Mouse (Mus musculus): ENCODE measurements around the gene Slc12a9. TPM values are rescaled to one million over a fixed set of nuclear protein-coding genes. Genes with fewer than 3 reads are reported as not detected.
A peak's percentile ranks its signal among the peaks of the same experiment; 100 is the strongest.

Gene Slc12a9
- polyA plus RNA-seq, 1 experiment from 2014 or later = 6.2 TPM

DNA sequence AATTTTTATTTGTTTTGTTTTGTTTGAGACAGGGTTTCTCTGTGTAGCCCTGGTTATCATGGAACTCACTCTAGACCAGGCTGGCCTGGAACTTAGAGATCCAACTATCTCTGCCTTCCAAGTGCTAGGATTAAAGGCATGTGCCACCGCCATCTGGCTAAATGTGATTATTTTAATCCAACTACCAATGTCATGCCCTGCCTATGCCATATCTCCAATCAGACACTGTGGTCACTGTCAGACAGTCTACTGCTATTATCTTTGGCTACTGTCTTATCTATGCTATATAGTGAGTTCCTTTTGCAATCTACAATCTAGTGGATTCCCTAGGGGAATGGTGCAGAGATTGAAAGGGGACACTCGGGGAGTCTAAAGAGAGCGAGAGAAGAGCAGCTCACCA lies 12.4 kb downstream of the Slc12a9 start:
- Histone ChIP-seq H3K9me3 (replicated peaks; ENCODE audit: control insufficient read depth, low read length) (no peaks in the 10 kb centered on the region), H3K9ac (ENCODE audit: low read length) (no peak overlapping the region), H3K27ac (ENCODE audit: low read depth, low read length) (no peak overlapping the region), H3K4me2 (ENCODE audit: low read length) (no peak overlapping the region), H3K4me3 (ENCODE audit: low read depth, low read length) (no peak overlapping the region), H3K4me1 (ENCODE audit: control insufficient read depth, insufficient read depth, low read length) (no peaks in the 10 kb centered on the region), H3K27me3 (replicated peaks; ENCODE audit: control insufficient read depth, insufficient read depth, low read length) (no peaks in the 10 kb centered on the region), H3K36me3 (ENCODE audit: control insufficient read depth, insufficient read depth, low read length) (peaks cover 37% of the 10 kb centered on the region)
- DNase-seq (ENCODE audit: low spot score) (no peak), ATAC-seq (no peak)
- 94% methylated on average over 3 of the region's 3 CpGs for WGBS

DNA sequence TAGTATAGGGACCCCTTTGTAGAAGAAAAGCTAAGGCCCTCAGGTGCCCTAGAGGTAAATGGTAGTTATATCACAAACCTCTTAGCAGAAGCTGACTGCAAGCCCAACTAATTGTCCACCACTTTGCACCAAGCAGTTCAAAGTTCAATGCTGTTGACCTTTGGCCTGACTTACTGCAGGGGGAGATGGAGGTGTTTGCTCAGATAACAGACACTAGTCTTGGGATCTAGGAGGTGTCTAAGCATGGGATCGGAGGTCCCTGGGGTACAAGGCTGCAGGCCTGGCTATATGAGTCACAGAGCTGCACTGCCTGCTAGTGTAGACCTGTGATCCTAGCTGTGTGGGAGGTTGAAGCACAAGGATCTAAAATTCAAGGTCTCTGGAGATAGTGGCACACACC lies 14.8 kb downstream of the Slc12a9 start:
- H3K9ac ChIP-seq (ENCODE audit: low read length) = no peak overlapping the region
- H3K27ac ChIP-seq (ENCODE audit: low read depth, low read length) = no peak overlapping the region
- WGBS = 97% methylated on average over 1 of the region's 1 CpGs
- no peaks in the 10 kb centered on the region for H3K9me3 ChIP-seq (replicated peaks; ENCODE audit: control insufficient read depth, low read length)
- no peak for ATAC-seq
- H3K27me3 ChIP-seq (replicated peaks; ENCODE audit: control insufficient read depth, insufficient read depth, low read length) = no peaks in the 10 kb centered on the region
- H3K36me3 ChIP-seq (ENCODE audit: control insufficient read depth, insufficient read depth, low read length) = peaks cover 27% of the 10 kb centered on the region
- H3K4me1 ChIP-seq (ENCODE audit: control insufficient read depth, insufficient read depth, low read length) = peaks cover 18% of the 10 kb centered on the region; the same call in 1 of the 2 replicates
- no peak overlapping the region for H3K4me2 ChIP-seq (ENCODE audit: low read length)
- DNase-seq (ENCODE audit: low spot score) = no peak
- H3K4me3 ChIP-seq (ENCODE audit: low read depth, low read length) = no peak overlapping the region

DNA sequence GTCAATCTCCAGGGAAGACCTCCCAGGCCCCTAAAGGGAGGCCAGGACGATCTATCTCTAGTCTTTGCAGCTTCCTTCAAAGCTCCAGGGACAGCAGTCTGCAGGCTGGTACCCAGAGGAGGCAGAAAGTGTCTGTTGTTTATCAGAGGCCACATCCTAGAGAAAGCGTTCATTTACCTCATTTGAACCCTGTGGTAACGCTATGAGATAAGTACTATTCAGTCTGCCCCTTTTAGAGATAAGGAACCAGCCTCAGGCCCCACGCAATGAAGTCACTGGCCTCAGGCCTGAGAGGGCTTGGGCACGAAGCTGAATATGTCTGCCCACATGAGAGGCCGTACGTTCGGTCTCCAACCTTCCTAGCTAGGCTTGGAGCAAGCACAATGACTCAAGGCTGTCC lies 16.0 kb downstream of the Slc12a9 start:
- 94% methylated on average over 8 of the region's 8 CpGs for WGBS
- Histone ChIP-seq H3K9ac (ENCODE audit: low read length) (no peak overlapping the region), H3K27me3 (replicated peaks; ENCODE audit: control insufficient read depth, insufficient read depth, low read length) (no peaks in the 10 kb centered on the region), H3K27ac (ENCODE audit: low read depth, low read length) (no peak overlapping the region), H3K4me2 (ENCODE audit: low read length) (no peak overlapping the region), H3K4me1 (ENCODE audit: control insufficient read depth, insufficient read depth, low read length) (peaks cover 20% of the 10 kb centered on the region; the same call in 1 of the 2 replicates), H3K4me3 (ENCODE audit: low read depth, low read length) (no peak overlapping the region), H3K36me3 (ENCODE audit: control insufficient read depth, insufficient read depth, low read length) (peaks cover 17% of the 10 kb centered on the region), H3K9me3 (replicated peaks; ENCODE audit: control insufficient read depth, low read length) (no peaks in the 10 kb centered on the region)
- DNase-seq (ENCODE audit: low spot score) (no peak), ATAC-seq (no peak)

DNA sequence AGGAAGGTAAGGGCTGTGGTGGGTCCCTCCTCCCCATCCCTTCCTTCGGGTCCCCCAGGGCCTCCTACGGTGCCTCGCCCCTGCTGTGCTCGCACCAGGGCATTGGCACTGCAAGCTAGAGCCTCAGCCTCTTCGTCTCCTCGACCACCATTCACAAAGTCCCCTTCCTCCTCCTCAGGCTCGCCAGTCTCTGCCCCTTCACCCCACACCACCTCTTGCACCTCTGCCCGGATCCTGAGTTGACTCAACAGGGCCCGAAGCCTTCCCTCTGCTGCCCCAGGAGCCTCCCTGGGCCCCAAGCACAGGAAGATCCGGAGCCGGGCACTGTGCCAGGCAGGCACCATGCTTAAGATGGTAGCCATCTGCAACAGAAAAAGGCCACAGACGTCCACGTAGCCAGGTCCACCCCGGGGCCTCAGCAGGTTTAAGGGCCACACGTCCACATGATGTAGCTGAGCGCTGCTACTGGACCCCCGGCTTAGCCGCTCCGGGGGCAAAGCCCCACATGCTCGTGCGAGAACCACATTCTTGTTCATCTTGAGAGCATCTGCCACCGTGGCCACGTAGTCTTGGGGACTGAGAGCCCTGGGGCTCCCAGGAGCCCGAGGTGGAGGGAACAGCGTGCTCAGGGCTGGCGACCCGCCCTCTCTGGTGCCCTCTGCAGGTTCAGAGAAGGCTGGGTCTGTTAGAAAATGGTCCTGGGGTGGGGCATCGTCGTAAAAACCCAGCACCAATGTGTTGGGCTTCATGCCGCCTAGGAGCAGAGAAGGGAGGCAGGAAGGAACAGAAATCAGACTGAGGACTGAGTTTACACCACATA lies 18.1 kb downstream of the Slc12a9 start:
- H3K4me1 ChIP-seq (ENCODE audit: control insufficient read depth, insufficient read depth, low read length) = peaks cover 20% of the 10 kb centered on the region; the same call in 1 of the 2 replicates
- DNase-seq (ENCODE audit: low spot score) = no peak
- 35% methylated on average over 28 of the region's 30 CpGs for WGBS
- peak overlapping the region; percentile 70; the same call in 1 of the 2 replicates for H3K27ac ChIP-seq (ENCODE audit: low read depth, low read length)
- H3K27me3 ChIP-seq (replicated peaks; ENCODE audit: control insufficient read depth, insufficient read depth, low read length) = no peaks in the 10 kb centered on the region
- H3K4me2 ChIP-seq (ENCODE audit: low read length) = peak overlapping the region; percentile 53; the same call in 1 of the 2 replicates
- H3K9ac ChIP-seq (ENCODE audit: low read length) = peak overlapping the region; percentile 61; the same call in 1 of the 2 replicates
- no peak for ATAC-seq
- H3K36me3 ChIP-seq (ENCODE audit: control insufficient read depth, insufficient read depth, low read length) = peaks cover 20% of the 10 kb centered on the region
- H3K4me3 ChIP-seq (ENCODE audit: low read depth, low read length) = no peak overlapping the region
- H3K9me3 ChIP-seq (replicated peaks; ENCODE audit: control insufficient read depth, low read length) = no peaks in the 10 kb centered on the region

DNA sequence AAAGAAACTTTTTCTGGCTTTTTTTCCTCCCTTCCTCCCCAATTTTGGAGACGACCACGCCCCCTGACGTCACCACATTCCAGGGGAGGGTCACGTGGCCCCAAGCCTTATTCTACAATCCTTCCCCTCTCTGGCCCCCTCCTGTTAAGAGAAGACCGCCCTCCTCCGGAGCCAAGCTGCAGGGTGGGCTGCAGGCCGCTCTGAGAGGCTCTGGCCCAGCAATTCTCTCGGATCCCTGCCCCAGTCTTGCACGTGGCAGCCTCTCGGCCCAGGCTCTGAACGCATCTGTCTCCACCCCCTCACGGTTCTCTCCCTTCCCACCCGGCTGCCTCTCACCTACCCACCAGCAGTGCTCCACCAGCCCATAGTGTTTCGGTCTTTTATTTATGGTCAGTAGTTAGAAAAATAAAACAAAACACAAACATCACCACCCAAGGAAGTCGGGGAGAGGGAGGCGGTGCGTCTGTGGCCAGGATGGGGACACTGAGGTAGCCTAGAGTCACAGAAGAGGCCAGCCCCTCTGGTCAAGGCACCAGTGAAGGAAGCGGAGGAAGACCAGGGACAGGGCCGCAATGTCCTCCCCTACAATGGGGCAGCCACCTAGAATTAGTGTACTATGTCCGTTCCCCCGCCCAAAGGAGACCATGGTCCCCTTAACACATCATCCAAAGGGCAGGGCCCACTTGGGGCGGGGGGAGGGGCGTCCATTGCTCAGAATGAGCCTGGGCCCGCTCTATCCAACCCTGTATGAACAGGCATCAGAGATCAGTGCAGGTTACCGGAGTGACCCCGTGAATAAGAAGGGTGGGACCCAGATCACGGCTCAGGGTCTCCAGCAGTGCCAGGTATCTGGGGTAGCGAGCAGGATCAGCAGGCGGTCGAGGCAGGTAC lies 19.0 kb downstream of the Slc12a9 start, which contains the start of gene Trip6:
Gene Trip6 (minus strand): TSS at position 212 of the 891 bp plus-strand sequence.
- 8% methylated on average over 30 of the region's 30 CpGs for WGBS
- Histone ChIP-seq H3K27me3 (replicated peaks; ENCODE audit: control insufficient read depth, insufficient read depth, low read length) (no peaks in the 10 kb centered on the region), H3K4me1 (ENCODE audit: control insufficient read depth, insufficient read depth, low read length) (peaks cover 20% of the 10 kb centered on the region; the same call in 1 of the 2 replicates), H3K36me3 (ENCODE audit: control insufficient read depth, insufficient read depth, low read length) (peaks cover 22% of the 10 kb centered on the region), H3K9me3 (replicated peaks; ENCODE audit: control insufficient read depth, low read length) (no peaks in the 10 kb centered on the region), H3K4me3 (ENCODE audit: low read depth, low read length) (peak within 1 kb of the TSS; percentile 36), H3K4me2 (ENCODE audit: low read length) (peak within 1 kb of the TSS; percentile 53), H3K9ac (ENCODE audit: low read length) (peak within 1 kb of the TSS; percentile 61), H3K27ac (ENCODE audit: low read depth, low read length) (peak within 1 kb of the TSS; percentile 70)
- ATAC-seq (peak; percentile 91), DNase-seq (ENCODE audit: low spot score) (peak; percentile 92)

DNA sequence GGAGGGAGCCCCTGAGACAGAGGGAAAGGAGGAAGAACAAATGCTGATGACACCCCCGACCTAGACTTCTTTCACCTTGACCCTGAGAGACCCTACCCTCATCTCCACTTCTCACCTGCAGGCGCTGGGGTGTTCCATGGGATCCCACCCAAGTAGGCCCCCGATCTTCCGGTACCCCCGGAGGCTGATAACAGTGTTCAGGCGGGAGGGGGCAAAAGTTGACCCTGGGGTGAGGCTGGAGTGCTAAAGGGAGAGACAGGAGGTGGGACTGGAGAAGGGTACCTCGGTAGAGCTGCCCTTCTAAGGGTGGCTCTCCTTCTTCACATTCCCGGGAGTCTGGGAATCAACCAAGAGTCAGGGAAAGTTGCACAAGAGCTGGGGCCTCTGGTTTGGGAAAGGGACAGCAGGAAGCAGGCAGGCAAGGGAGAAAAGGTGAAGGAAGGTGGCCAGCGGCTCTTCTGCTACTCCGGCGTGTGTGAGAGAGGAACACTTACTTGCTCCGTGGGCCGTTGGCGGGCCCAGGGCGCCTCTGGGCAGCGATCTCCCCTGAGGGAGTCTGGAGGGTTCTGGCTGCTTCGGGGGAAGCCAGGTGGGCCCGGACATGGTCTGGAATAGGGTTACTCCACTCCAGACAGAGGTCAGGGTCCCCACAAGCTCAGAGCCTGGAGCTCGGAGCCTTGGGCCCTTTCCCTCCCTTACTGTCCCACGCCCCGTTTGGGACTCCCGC lies 19.8 kb downstream of the Slc12a9 start:
- Histone ChIP-seq H3K27me3 (replicated peaks; ENCODE audit: control insufficient read depth, insufficient read depth, low read length) (no peaks in the 10 kb centered on the region), H3K4me3 (ENCODE audit: low read depth, low read length) (peak overlapping the region; percentile 36), H3K9ac (ENCODE audit: low read length) (peak overlapping the region; percentile 61), H3K27ac (ENCODE audit: low read depth, low read length) (peak overlapping the region; percentile 35; the same call in 1 of the 2 replicates), H3K36me3 (ENCODE audit: control insufficient read depth, insufficient read depth, low read length) (peaks cover 25% of the 10 kb centered on the region), H3K9me3 (replicated peaks; ENCODE audit: control insufficient read depth, low read length) (no peaks in the 10 kb centered on the region), H3K4me2 (ENCODE audit: low read length) (peak overlapping the region; percentile 53), H3K4me1 (ENCODE audit: control insufficient read depth, insufficient read depth, low read length) (peaks cover 20% of the 10 kb centered on the region; the same call in 1 of the 2 replicates)
- 2% methylated on average over 22 of the region's 22 CpGs for whole genome bisulfite sequencing
- ATAC-seq = peak; percentile 58
- DNase-seq (ENCODE audit: low spot score) = no peak

DNA sequence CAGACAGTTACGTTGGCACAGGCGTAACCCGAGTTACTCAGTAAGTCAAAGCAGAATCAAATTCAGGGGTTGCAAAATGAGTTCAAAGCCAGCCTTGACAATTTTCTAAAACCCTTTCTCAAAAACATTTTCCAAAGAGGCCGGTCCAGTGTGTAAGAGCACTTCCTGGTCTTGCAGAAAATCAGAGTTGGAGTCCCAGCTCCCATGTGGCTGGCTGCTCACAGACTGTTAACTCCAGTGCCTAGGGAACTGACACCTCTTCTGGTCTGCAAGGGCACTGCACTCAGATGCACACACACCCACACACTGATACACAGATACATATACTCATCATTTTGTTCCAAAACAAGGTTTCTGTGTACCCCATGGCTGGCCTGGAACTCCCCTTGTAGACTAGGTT lies 25.0 kb downstream of the Slc12a9 start:
- DNase-seq (ENCODE audit: low spot score) (no peak), ATAC-seq (no peak)
- Histone ChIP-seq H3K4me1 (ENCODE audit: control insufficient read depth, insufficient read depth, low read length) (peaks cover 28% of the 10 kb centered on the region), H3K9ac (ENCODE audit: low read length) (peak overlapping the region; percentile 86), H3K4me3 (ENCODE audit: low read depth, low read length) (peak overlapping the region; percentile 67), H3K9me3 (replicated peaks; ENCODE audit: control insufficient read depth, low read length) (no peaks in the 10 kb centered on the region), H3K27me3 (replicated peaks; ENCODE audit: control insufficient read depth, insufficient read depth, low read length) (no peaks in the 10 kb centered on the region), H3K4me2 (ENCODE audit: low read length) (peak overlapping the region; percentile 65), H3K27ac (ENCODE audit: low read depth, low read length) (peak overlapping the region; percentile 92; the same call in 1 of the 2 replicates), H3K36me3 (ENCODE audit: control insufficient read depth, insufficient read depth, low read length) (peaks cover 33% of the 10 kb centered on the region)
- WGBS = 90% methylated on average over 4 of the region's 4 CpGs

Data from forebrain, embryonic 14.5 days (tissue).